Mouse (Mus musculus) hematopoietic stem cell, adult 5-6 weeks (primary cell): Measurements from ENCODE around the gene Ddah2. TPM values are rescaled to one million over a fixed set of nuclear protein-coding genes. Genes with fewer than 3 reads are reported as not detected.

Experiments
- ATAC-seq, 2 experiments: fragments of 125-278 bp in 1 of 2; replicated peaks in 1 of 2; 2 replicates each; pipeline ENCODE4 v1.8.0; 2016 to 2017; ENCODE audit warnings: inconsistent platforms in 2 of 2, mild to moderate bottlenecking in 2 of 2, moderate number of reproducible peaks in 2 of 2, low read depth in 1 of 2, moderate TSS enrichment in 1 of 2; ENCODE audit not compliant: low FRiP score in 2 of 2, poor library complexity in 2 of 2, severe bottlenecking in 2 of 2, insufficient read depth in 1 of 2, low TSS enrichment in 1 of 2
- total RNA-seq: library from RNA; stranded (forward); fragments of 172-1452, 232-1000 nt; gene quantifications from 2 replicates; pipeline ENCODE4 v1.2.3, GENCODE M21; 2017

Ddah2 gene
- total RNA-seq, 1 experiment from 2014 or later: 32.3 TPM

- ATAC-seq: no peak
Observed at GRCm38 (mm10) chr17:35106522-35106921, 47.7 kb downstream of the Ddah2 start.

- no peak for ATAC-seq
Observed at GRCm38 (mm10) chr17:35108097-35108496, 49.3 kb downstream of the Ddah2 start, which contains the start of gene Ly6g5c. TSS of gene Ly6g5c (plus strand) at chr17:35108279.

Other genes with a start within 250 kb of the Ddah2 start
- 26.7 and 35.4 TPM in 2 replicates for gene Stk19, start 222.1 kb upstream of the Ddah2 start, total RNA-seq
- 16.4 and 18.6 TPM in 2 replicates for gene Dxo, start 222.0 kb upstream of the Ddah2 start, total RNA-seq
- 44.0 and 55.5 TPM in 2 replicates for gene Skiv2l, start 208.8 kb upstream of the Ddah2 start, total RNA-seq
- 40.6 and 41.3 TPM in 2 replicates for gene Nelfe, start 208.6 kb upstream of the Ddah2 start, total RNA-seq
- gene Cfb, start 196.5 kb upstream of the Ddah2 start, total RNA-seq: not detected in 2 replicates
- gene Zbtb12, start 179.6 kb upstream of the Ddah2 start, total RNA-seq: 11.3 and 15.1 TPM in 2 replicates
- gene Gm20547, start 177.0 kb upstream of the Ddah2 start, total RNA-seq: not detected in 2 replicates
- 3.3 TPM in 1 of 2 replicates, not detected in the other for gene C2, start 160.8 kb upstream of the Ddah2 start, total RNA-seq
- 106 and 109 TPM in 2 replicates for gene Ehmt2, start 160.6 kb upstream of the Ddah2 start, total RNA-seq
- 0.19 TPM in 1 of 2 replicates, not detected in the other for gene Slc44a4, start 144.6 kb upstream of the Ddah2 start, total RNA-seq
- 6.9 and 12.1 TPM in 2 replicates for gene Neu1, start 127.8 kb upstream of the Ddah2 start, total RNA-seq
- gene Hspa1b, start 99.8 kb upstream of the Ddah2 start, total RNA-seq: 18.4 and 24.7 TPM in 2 replicates
- 1.1 TPM in 1 of 2 replicates, not detected in the other for gene Gm20481, start 89.1 kb upstream of the Ddah2 start, total RNA-seq
- gene Hspa1a, start 86.9 kb upstream of the Ddah2 start, total RNA-seq: 16.3 and 22.9 TPM in 2 replicates
- gene Hspa1l, start 86.3 kb upstream of the Ddah2 start, total RNA-seq: 0.05 TPM in 1 of 2 replicates, not detected in the other
- 28.5 and 39.0 TPM in 2 replicates for gene Lsm2, start 77.2 kb upstream of the Ddah2 start, total RNA-seq
- 228 and 415 TPM in 2 replicates for gene Vars, start 58.0 kb upstream of the Ddah2 start, total RNA-seq
- gene Vwa7, start 42.5 kb upstream of the Ddah2 start, total RNA-seq: 0.38 and 0.45 TPM in 2 replicates
- 1.7 TPM in 1 of 2 replicates, not detected in the other for gene Sapcd1, start 31.0 kb upstream of the Ddah2 start, total RNA-seq
- 3.7 and 7.9 TPM in 2 replicates for gene Msh5, start 12.3 kb upstream of the Ddah2 start, total RNA-seq
- 294 and 299 TPM in 2 replicates for gene Clic1, start 9.1 kb upstream of the Ddah2 start, total RNA-seq
- not detected in 2 replicates for gene Ly6g6c, start 6.4 kb downstream of the Ddah2 start, total RNA-seq
- gene Mpig6b, start 7.1 kb downstream of the Ddah2 start, total RNA-seq: not detected in 2 replicates
- not detected in 2 replicates for gene Ly6g6e, start 17.9 kb downstream of the Ddah2 start, total RNA-seq
- gene Ly6g6d, start 19.0 kb downstream of the Ddah2 start, total RNA-seq: not detected in 2 replicates
- gene Ly6g6f, start 26.6 kb downstream of the Ddah2 start, total RNA-seq: not detected in 2 replicates
- 25.9 and 30.0 TPM in 2 replicates for gene Abhd16a, start 30.2 kb downstream of the Ddah2 start, total RNA-seq
- gene Ly6g5c, start 49.2 kb downstream of the Ddah2 start, total RNA-seq: not detected in 2 replicates
- gene Ly6g5b, start 56.4 kb downstream of the Ddah2 start, total RNA-seq: 1.6 TPM in 1 of 2 replicates, not detected in the other
- 31.2 and 35.1 TPM in 2 replicates for gene Gpank1, start 62.4 kb downstream of the Ddah2 start, total RNA-seq
- 250 and 330 TPM in 2 replicates for gene Csnk2b, start 63.0 kb downstream of the Ddah2 start, total RNA-seq
- gene D17H6S53E, start 67.3 kb downstream of the Ddah2 start, total RNA-seq: 6.1 and 6.3 TPM in 2 replicates
- gene Apom, start 73.0 kb downstream of the Ddah2 start, total RNA-seq: 0.38 TPM in 1 of 2 replicates, not detected in the other
- 109 and 121 TPM in 2 replicates for gene Bag6, start 76.1 kb downstream of the Ddah2 start, total RNA-seq
- 61.3 and 65.9 TPM in 2 replicates for gene Prrc2a, start 105.9 kb downstream of the Ddah2 start, total RNA-seq
- gene Aif1, start 117.0 kb downstream of the Ddah2 start, total RNA-seq: 1.8 TPM in 1 of 2 replicates, not detected in the other
- gene Lst1, start 129.4 kb downstream of the Ddah2 start, total RNA-seq: 85.1 and 145 TPM in 2 replicates
- gene Ltb, start 135.4 kb downstream of the Ddah2 start, total RNA-seq: 31.4 and 64.0 TPM in 2 replicates
- gene Tnf, start 143.0 kb downstream of the Ddah2 start, total RNA-seq: 22.3 and 44.4 TPM in 2 replicates
- gene Lta, start 146.3 kb downstream of the Ddah2 start, total RNA-seq: not detected in 2 replicates
- gene Gm16181, start 161.8 kb downstream of the Ddah2 start, total RNA-seq: 3.1 TPM in 1 of 2 replicates, not detected in the other
- gene Atp6v1g2, start 174.6 kb downstream of the Ddah2 start, total RNA-seq: 3.8 and 5.2 TPM in 2 replicates
- 4.3 and 15.9 TPM in 2 replicates for gene Nfkbil1, start 176.8 kb downstream of the Ddah2 start, total RNA-seq
- gene Ddx39b, start 182.7 kb downstream of the Ddah2 start, total RNA-seq: 207 and 226 TPM in 2 replicates
- 627 and 791 TPM in 2 replicates for gene H2-D1, start 203.7 kb downstream of the Ddah2 start, total RNA-seq